Comparison of ENCODE assay signal across 9 mouse cellular contexts in genomic region chr6:38847958-38848910, GRCm38 (mm10). TPM values are rescaled to one million over a fixed set of nuclear protein-coding genes. Genes with fewer than 3 reads are reported as not detected.
DNase-seq lines count a peak whose midpoint lies in the region; ATAC-seq and TF ChIP-seq lines count a peak whose summit lies in the region.
"Had no signal": no experiment of that assay in that cellular context is flagged by ENCODE, and none has a peak within 500 bp of the region (broad histone marks: within the 10 kb centered on the region; RNA-seq: fewer than 3 reads in every experiment).

No protein-coding gene starts in this region.

- no peak overlapping the region for H3K4me3 ChIP-seq in midbrain, embryonic 12.5 days
- no peak overlapping the region for H3K4me3 ChIP-seq in midbrain, embryonic 11.5 days (ENCODE audit: low read depth, low read length)
- H3K4me3 ChIP-seq in embryonic facial prominence, embryonic 11.5 days (ENCODE audit: low read depth, low read length), result no peak overlapping the region
- H3K4me3 ChIP-seq in intestine, postnatal 0 days (ENCODE audit: low read depth, low read length), result no peak overlapping the region
- no peak overlapping the region for H3K4me3 ChIP-seq in stomach, postnatal 0 days (ENCODE audit: low read depth, low read length)

- H3K27me3 ChIP-seq in midbrain, embryonic 12.5 days, result no peaks in the 10 kb centered on the region
- H3K27me3 ChIP-seq in midbrain, embryonic 11.5 days (ENCODE audit: control insufficient read depth, insufficient read depth, low read length), result no peaks in the 10 kb centered on the region
- H3K27me3 ChIP-seq in embryonic facial prominence, embryonic 11.5 days (ENCODE audit: control insufficient read depth, insufficient read depth, low read length), result no peaks in the 10 kb centered on the region
- H3K27me3 ChIP-seq in intestine, postnatal 0 days (replicated peaks; ENCODE audit: control insufficient read depth, insufficient read depth, low read length), result no peaks in the 10 kb centered on the region
- no peaks in the 10 kb centered on the region for H3K27me3 ChIP-seq in stomach, postnatal 0 days (ENCODE audit: control insufficient read depth, insufficient read depth, low read length)

- no peak for TF ChIP-seq EP300 in stomach, postnatal 0 days (optimal IDR thresholded peaks at IDR 0.05)

- H3K9ac ChIP-seq in midbrain, embryonic 12.5 days (replicated peaks), result no peak overlapping the region
- H3K9ac ChIP-seq in midbrain, embryonic 11.5 days (ENCODE audit: low read length), result no peak overlapping the region
- H3K9ac ChIP-seq in embryonic facial prominence, embryonic 11.5 days (replicated peaks; ENCODE audit: low read length), result no peak overlapping the region
- no peak overlapping the region for H3K9ac ChIP-seq in intestine, postnatal 0 days (ENCODE audit: low read depth, low read length)
- H3K9ac ChIP-seq in stomach, postnatal 0 days (ENCODE audit: low read length), result no peak overlapping the region

- H3K36me3 ChIP-seq in midbrain, embryonic 12.5 days, result no peaks in the 10 kb centered on the region
- no peaks in the 10 kb centered on the region for H3K36me3 ChIP-seq in midbrain, embryonic 11.5 days (ENCODE audit: control insufficient read depth, insufficient read depth, low read length)
- no peaks in the 10 kb centered on the region for H3K36me3 ChIP-seq in embryonic facial prominence, embryonic 11.5 days (replicated peaks; ENCODE audit: control insufficient read depth, insufficient read depth, low read depth, low read length)
- no peaks in the 10 kb centered on the region for H3K36me3 ChIP-seq in intestine, postnatal 0 days (ENCODE audit: control insufficient read depth, insufficient read depth)
- no peaks in the 10 kb centered on the region for H3K36me3 ChIP-seq in stomach, postnatal 0 days (ENCODE audit: control insufficient read depth, insufficient read depth, low read length)

- TF ChIP-seq CTCF in intestine, postnatal 0 days (IDR thresholded peaks at IDR 0.05; ENCODE audit: low read depth), result no peak
- no peak for TF ChIP-seq CTCF in stomach, postnatal 0 days (IDR thresholded peaks at IDR 0.05; ENCODE audit: low read depth)

- H3K4me1 ChIP-seq in midbrain, embryonic 12.5 days, result peaks cover 47% of the 10 kb centered on the region
- H3K4me1 ChIP-seq in midbrain, embryonic 11.5 days (ENCODE audit: control insufficient read depth, insufficient read depth, low read length), result peaks cover 14% of the 10 kb centered on the region
- H3K4me1 ChIP-seq in embryonic facial prominence, embryonic 11.5 days (ENCODE audit: control insufficient read depth, insufficient read depth, low read length), result peaks cover 5% of the 10 kb centered on the region
- peaks cover 37% of the 10 kb centered on the region for H3K4me1 ChIP-seq in intestine, postnatal 0 days (replicated peaks; ENCODE audit: control insufficient read depth, insufficient read depth, low read length)
- peaks cover 15% of the 10 kb centered on the region for H3K4me1 ChIP-seq in stomach, postnatal 0 days (replicated peaks; ENCODE audit: control insufficient read depth, insufficient read depth)

- H3K9me3 ChIP-seq in midbrain, embryonic 12.5 days, result no peaks in the 10 kb centered on the region
- no peaks in the 10 kb centered on the region for H3K9me3 ChIP-seq in midbrain, embryonic 11.5 days (ENCODE audit: control insufficient read depth, low read length)
- H3K9me3 ChIP-seq in embryonic facial prominence, embryonic 11.5 days (replicated peaks; ENCODE audit: control insufficient read depth, low read length), result no peaks in the 10 kb centered on the region
- no peaks in the 10 kb centered on the region for H3K9me3 ChIP-seq in intestine, postnatal 0 days (ENCODE audit: control insufficient read depth)
- H3K9me3 ChIP-seq in stomach, postnatal 0 days (ENCODE audit: control insufficient read depth, low read length), result no peaks in the 10 kb centered on the region

- no peak overlapping the region for H3K4me2 ChIP-seq in midbrain, embryonic 12.5 days (replicated peaks)
- H3K4me2 ChIP-seq in midbrain, embryonic 11.5 days, result no peak overlapping the region
- H3K4me2 ChIP-seq in embryonic facial prominence, embryonic 11.5 days (ENCODE audit: low read depth, low read length), result no peak overlapping the region
- 0 out of 2 replicates have a peak overlapping the region, but pooled peaks have one; percentile 9 for H3K4me2 ChIP-seq in intestine, postnatal 0 days (replicated peaks; ENCODE audit: low read depth)
- no peak overlapping the region for H3K4me2 ChIP-seq in stomach, postnatal 0 days (replicated peaks; ENCODE audit: low read depth)

- ATAC-seq in midbrain, embryonic 12.5 days (ENCODE audit: low FRiP score, low read depth), result no peak
- no peak for ATAC-seq in midbrain, embryonic 11.5 days (ENCODE audit: low FRiP score)
- peak; percentile 67; the same call in 1 of the 2 replicates for ATAC-seq in embryonic facial prominence, embryonic 11.5 days (replicated peaks; ENCODE audit: insufficient number of reproducible peaks, low FRiP score, low TSS enrichment, low read depth)
- peak; percentile 82 for ATAC-seq in intestine, postnatal 0 days
- ATAC-seq in stomach, postnatal 0 days (ENCODE audit: low FRiP score, low TSS enrichment), result no peak

- 55% methylated on average over 3 of the region's 3 CpGs for WGBS in midbrain, embryonic 12.5 days
- 78% methylated on average over 3 of the region's 3 CpGs for WGBS in midbrain, embryonic 11.5 days
- WGBS in embryonic facial prominence, embryonic 11.5 days, result 46% methylated on average over 3 of the region's 3 CpGs
- WGBS in intestine, postnatal 0 days, result 34% methylated on average over 3 of the region's 3 CpGs
- WGBS in stomach, postnatal 0 days, result 52% methylated on average over 3 of the region's 3 CpGs

- DNase-seq in midbrain, embryonic 11.5 days (ENCODE audit: low spot score, missing footprints), result no peak
- peak; percentile 45 for DNase-seq in embryonic facial prominence, embryonic 11.5 days (ENCODE audit: low spot score)
- no peak for DNase-seq in stomach, postnatal 0 days (ENCODE audit: low spot score)
- no peak for DNase-seq in natural killer cell, adult 2 months (ENCODE audit: low spot score in 2 of 2)
- DNase-seq in layer of hippocampus, adult 9-11 months, result no peak
- DNase-seq in kidney, adult 11 months, result no peak
- DNase-seq: lung, postnatal 36 days had no signal

- H3K27ac ChIP-seq in midbrain, embryonic 12.5 days (replicated peaks), result peak overlapping the region; percentile 60; the same call in 1 of the 2 replicates
- H3K27ac ChIP-seq in midbrain, embryonic 11.5 days (ENCODE audit: low read depth, low read length), result no peak overlapping the region; the same call in 1 of the 2 replicates
- no peak overlapping the region for H3K27ac ChIP-seq in embryonic facial prominence, embryonic 11.5 days (replicated peaks; ENCODE audit: low read depth, low read length)
- peak overlapping the region; percentile 54; the same call in 1 of the 2 replicates for H3K27ac ChIP-seq in intestine, postnatal 0 days (ENCODE audit: low read depth, low read length)
- H3K27ac ChIP-seq in stomach, postnatal 0 days (replicated peaks), result peak overlapping the region; percentile 61; the same call in 1 of the 2 replicates

RNA-seq across cellular contexts. Expression of gene Tbxas1, which starts 27.0 kb away (rescaled TPM):
- polyA plus RNA-seq in midbrain, embryonic 12.5 days (2016; fragmentation: Nextera tagmentation; extraction: Ambion mirVana), result 2.2 TPM in 2 replicates
- 1.5 TPM in 2 replicates for polyA plus RNA-seq in midbrain, embryonic 11.5 days (2014; fragmentation: Nextera tagmentation; extraction: Ambion mirVana)
- polyA plus RNA-seq in embryonic facial prominence, embryonic 11.5 days (2014; fragmentation: Nextera tagmentation; extraction: Ambion mirVana), result 1.0 and 1.8 TPM in 2 replicates
- 2.1 and 2.9 TPM in 2 replicates for polyA plus RNA-seq in intestine, postnatal 0 days (2015; fragmentation: Nextera tagmentation; extraction: Ambion mirVana)
- polyA plus RNA-seq in stomach, postnatal 0 days (2015; fragmentation: Nextera tagmentation; extraction: Ambion mirVana), result 1.9 and 2.0 TPM in 2 replicates

RNA-seq across cellular contexts. Expression of gene Hipk2, which starts 27.7 kb away (rescaled TPM):
- polyA plus RNA-seq in midbrain, embryonic 12.5 days (2016; fragmentation: Nextera tagmentation; extraction: Ambion mirVana), result 36.7 and 40.4 TPM in 2 replicates
- polyA plus RNA-seq in midbrain, embryonic 11.5 days (2014; fragmentation: Nextera tagmentation; extraction: Ambion mirVana), result 25.2 and 25.8 TPM in 2 replicates
- polyA plus RNA-seq in embryonic facial prominence, embryonic 11.5 days (2014; fragmentation: Nextera tagmentation; extraction: Ambion mirVana), result 12.7 and 16.7 TPM in 2 replicates
- polyA plus RNA-seq in intestine, postnatal 0 days (2015; fragmentation: Nextera tagmentation; extraction: Ambion mirVana), result 12.0 and 15.4 TPM in 2 replicates
- polyA plus RNA-seq in stomach, postnatal 0 days (2015; fragmentation: Nextera tagmentation; extraction: Ambion mirVana), result 13.7 and 13.9 TPM in 2 replicates

Comparison
In these comparisons a context has a peak if more than half of its experiments do, and no peak if none do; other contexts are left out.
1. H3K27ac ChIP-seq: peak in midbrain, embryonic 12.5 days (single experiment), intestine, postnatal 0 days (single experiment) and stomach, postnatal 0 days (single experiment); none in midbrain, embryonic 11.5 days (single experiment) and embryonic facial prominence, embryonic 11.5 days (single experiment).
2. ATAC-seq: peak in embryonic facial prominence, embryonic 11.5 days (single experiment) and intestine, postnatal 0 days (single experiment); none in midbrain, embryonic 12.5 days (single experiment), midbrain, embryonic 11.5 days (single experiment) and stomach, postnatal 0 days (single experiment).